Mouse (Mus musculus) CH12.LX (cell line): Measurements from ENCODE around the gene Noto. TPM values are rescaled to one million over a fixed set of nuclear protein-coding genes. Genes with fewer than 3 reads are reported as not detected.
A peak's percentile ranks its signal among the peaks of the same experiment; 100 is the strongest.

Experiments used
- DNase-seq: peaks from one replicate; pipeline ENCODE4 v3.0.0-alpha.2; 2013; ENCODE audit errors: extremely low read depth
- H3K27ac ChIP-seq: 2 replicates; pipeline ENCODE4 v1.5.1; 2012; ENCODE audit warnings: low read depth, mild to moderate bottlenecking, control low read depth, moderate library complexity; ENCODE audit not compliant: insufficient read depth
- H3K27me3 ChIP-seq: replicated peaks from 2 replicates; pipeline ENCODE3; 2012; ENCODE audit warnings: inconsistent platforms
- H3K36me3 ChIP-seq, 2 experiments: replicated peaks in 1 of 2; 2 replicates each; pipeline versions ENCODE3 to v1.6.1; 2012; ENCODE audit warnings: inconsistent platforms in 1 of 2, low read length in 1 of 2, mild to moderate bottlenecking in 1 of 2, mixed read lengths in 1 of 2, moderate library complexity in 1 of 2; ENCODE audit not compliant: control insufficient read depth in 1 of 2, insufficient read depth in 1 of 2
- H3K4me1 ChIP-seq, 2 experiments: 2 replicates each; pipeline ENCODE4 v1.6.1; 2012; ENCODE audit warnings: inconsistent platforms in 1 of 2, moderate library complexity in 1 of 2; ENCODE audit not compliant: insufficient read depth in 2 of 2, control insufficient read depth in 1 of 2
- H3K4me2 ChIP-seq: 2 replicates; pipeline ENCODE4 v1.6.1; 2012; ENCODE audit warnings: low read depth, mild to moderate bottlenecking, control low read depth; ENCODE audit not compliant: poor library complexity, insufficient read depth, severe bottlenecking
- H3K4me3 ChIP-seq, 3 experiments: fragments of 150-350 bp in 1 of 3; sonication (generic) in 1 of 3; replicated peaks in 1 of 3; 2 replicates each; pipeline versions ENCODE3 to v1.5.1; 2011 to 2012; ENCODE audit warnings: low read depth in 2 of 3, low read length in 2 of 3, mild to moderate bottlenecking in 2 of 3, moderate library complexity in 2 of 3, control low read depth in 1 of 3, improper control_type of control experiment in 1 of 3, inconsistent platforms in 1 of 3, mixed read lengths in 1 of 3; ENCODE audit not compliant: poor library complexity in 1 of 3
- H3K79me2 ChIP-seq: replicated peaks from 2 replicates; pipeline ENCODE4 v1.6.1; 2012; ENCODE audit warnings: mild to moderate bottlenecking, moderate library complexity; ENCODE audit not compliant: control insufficient read depth, poor library complexity, insufficient read depth, severe bottlenecking; ENCODE audit errors: extremely low read depth
- H3K9ac ChIP-seq: 2 replicates; pipeline ENCODE4 v1.6.1; 2012; ENCODE audit warnings: low read depth, mild to moderate bottlenecking, control low read depth, moderate library complexity; ENCODE audit not compliant: insufficient read depth
- H3K9me3 ChIP-seq: replicated peaks from 2 replicates; pipeline ENCODE3; 2012; ENCODE audit warnings: low read length, inconsistent platforms, mixed read lengths
- CHD2 ChIP-seq: IDR thresholded peaks from 2 replicates; pipeline ENCODE4 v1.6.1; 2011; ENCODE audit warnings: low read length, improper control_type of control experiment
- CTCF ChIP-seq, 2 experiments: IDR thresholded peaks in 1 of 2; conservative IDR thresholded peaks in 1 of 2; 2 replicates each; pipeline ENCODE4 v1.5.1; 2011 to 2012; ENCODE audit warnings: low read depth in 2 of 2, low read length in 2 of 2, improper control_type of control experiment in 1 of 2, inconsistent platforms in 1 of 2, mild to moderate bottlenecking in 1 of 2, moderate library complexity in 1 of 2
- ETS1 ChIP-seq: conservative IDR thresholded peaks from 2 replicates; pipeline ENCODE4 v1.6.1; 2012; ENCODE audit warnings: low read depth, mild to moderate bottlenecking, inconsistent platforms, low read length, improper control_type of control experiment, moderate library complexity
- JUN ChIP-seq: IDR thresholded peaks from 2 replicates; pipeline ENCODE4 v1.6.1; 2011; ENCODE audit warnings: low read depth, mild to moderate bottlenecking, low read length, improper control_type of control experiment, moderate library complexity; ENCODE audit not compliant: insufficient read depth
- MAFK ChIP-seq: IDR thresholded peaks from 2 replicates; pipeline ENCODE4 v1.6.1; 2011; ENCODE audit warnings: low read length, improper control_type of control experiment; ENCODE audit not compliant: insufficient replicate concordance
- MAZ ChIP-seq: IDR thresholded peaks from 2 replicates; pipeline ENCODE4 v1.6.1; 2012; ENCODE audit warnings: low read depth, mild to moderate bottlenecking, inconsistent platforms, low read length, improper control_type of control experiment, moderate library complexity
- MXI1 ChIP-seq: IDR thresholded peaks from 2 replicates; pipeline ENCODE4 v1.6.1; 2011; ENCODE audit warnings: mild to moderate bottlenecking, low read depth, low read length, improper control_type of control experiment
- NRF1 ChIP-seq: IDR thresholded peaks from 2 replicates; pipeline ENCODE4 v1.6.1; 2014; ENCODE audit warnings: low read depth, mild to moderate bottlenecking, inconsistent platforms, low read length, improper control_type of control experiment, moderate library complexity
- POLR2A ChIP-seq: IDR thresholded peaks from 2 replicates; pipeline ENCODE4 v1.6.1; 2011; ENCODE audit warnings: low read depth, mild to moderate bottlenecking, improper control_type of control experiment, low read length
- POLR2AphosphoS2 ChIP-seq: IDR thresholded peaks from 2 replicates; pipeline ENCODE4 v1.6.1; 2011; ENCODE audit warnings: low read depth, low read length, improper control_type of control experiment
- RAD21 ChIP-seq: IDR thresholded peaks from 2 replicates; pipeline ENCODE4 v1.6.1; 2011; ENCODE audit warnings: low read depth, mild to moderate bottlenecking, low read length, improper control_type of control experiment, moderate library complexity
- SIN3A ChIP-seq: IDR thresholded peaks from 2 replicates; pipeline ENCODE4 v1.6.1; 2012; ENCODE audit warnings: low read length, improper control_type of control experiment, inconsistent platforms
- SMC3 ChIP-seq: IDR thresholded peaks from 2 replicates; pipeline ENCODE4 v1.6.1; 2011; ENCODE audit warnings: low read depth, low read length, improper control_type of control experiment
- TBP ChIP-seq: conservative IDR thresholded peaks from 2 replicates; pipeline ENCODE4 v1.6.1; 2011; ENCODE audit warnings: low read depth, low read length, improper control_type of control experiment
- UBTF ChIP-seq: IDR thresholded peaks from 2 replicates; pipeline ENCODE4 v1.6.1; 2012; ENCODE audit warnings: low read depth, mild to moderate bottlenecking, inconsistent platforms, low read length, improper control_type of control experiment, moderate library complexity
- ZMIZ1 ChIP-seq: IDR thresholded peaks from 2 replicates; pipeline ENCODE4 v1.6.1; 2012; ENCODE audit warnings: low read depth, mild to moderate bottlenecking, inconsistent platforms, low read length, improper control_type of control experiment
- dilution Hi-C: fragments of 300-500 bp; cut with MboI; formaldehyde crosslinking; loops from 2 replicates; pipeline ENCODE4 v1.14.3; 2020; ENCODE audit warnings: low sequenced_read_pairs; ENCODE audit not compliant: extremely low pct_unique_long_range_greater_than_20kb, extremely low pct_ligation_motif_present
- in situ Hi-C: fragments of 300-500 bp; cut with MboI; formaldehyde crosslinking; loops from 3 replicates; pipeline ENCODE4 v1.14.3; 2019; ENCODE audit warnings: low sequenced_read_pairs, low pct_ligation_motif_present, low pct_unique_long_range_greater_than_20kb, mixed read lengths
- polyA plus RNA-seq: library from polyadenylated mRNA; unstranded; fragments of >175 nt; gene quantifications from 2 replicates; pipeline ENCODE4 v1.2.1, GENCODE M21; 2012; ENCODE audit warnings: low read depth; ENCODE audit not compliant: insufficient read length
- total RNA-seq, 2 experiments: library from RNA; depleted of rRNA; stranded (reverse); fragments of 300-350 nt in 1 of 2; fragments of >200 nt in 1 of 2; gene quantifications; 2 replicates each; pipeline ENCODE4 v1.2.3; 2012 to 2014

Noto gene
- total and polyA plus RNA-seq, 3 experiments = not detected

- dilution Hi-C loops = no loop called here
- in situ Hi-C loops = loop anchor here (25.0 kb wide), 1 partner anchor 447 kb away; the partner anchor contains the start of genes Nat8f1, Nat8f4 and Tprkb
- Histone ChIP-seq H3K36me3 (peaks cover 85 to 97% of the 10 kb centered on the region in 2 experiments), H3K27ac (no peak overlapping the region), H3K4me2 (no peak overlapping the region), H3K4me3 (no peak overlapping the region), H3K79me2 (peaks cover 6% of the 10 kb centered on the region; the same call in 1 of the 2 replicates), H3K9me3 (no peaks in the 10 kb centered on the region), H3K4me1 (peaks cover 0 to 5% of the 10 kb centered on the region in 2 experiments; a peak in 1 of 4 replicates), H3K27me3 (no peaks in the 10 kb centered on the region), H3K9ac (no peak overlapping the region)
- DNase-seq = no peak
- TF ChIP-seq CTCF (conservative IDR thresholded peaks at IDR 0.05 in 1 of 2, IDR thresholded peaks at IDR 0.05 in 1 of 2; ENCODE audit: low read depth in 2 of 2, low read length in 2 of 2) (peak in 1 of 2 experiments; percentile 42; a peak in 2 of 4 replicates), MXI1 (no peak), TBP (no peak), RAD21 (peak; percentile 5), SIN3A (no peak), MAZ (no peak), JUN (no peak), NRF1 (no peak), UBTF (no peak)
Observed at GRCm38 (mm10) chr6:85465381-85465780, 41.7 kb downstream of the Noto start.

- no peak overlapping the region for H3K4me3 ChIP-seq
- H3K79me2 ChIP-seq = 0 out of 2 replicates have a peak, but pooled peaks cover 6% of the 10 kb centered on the region
- no peaks in the 10 kb centered on the region for H3K9me3 ChIP-seq
- H3K27ac ChIP-seq = no peak overlapping the region
- dilution Hi-C loops (no loop called here), in situ Hi-C loops (loop anchor here (25.0 kb wide), 1 partner anchor 442 kb away; the partner anchor contains the start of genes Nat8f1, Nat8f4 and Tprkb)
- peaks cover 44 to 54% of the 10 kb centered on the region in 2 experiments for H3K36me3 ChIP-seq
- TF ChIP-seq SIN3A = no peak
- TF ChIP-seq SMC3 = no peak
- TF ChIP-seq MAFK = no peak
- TF ChIP-seq CHD2 = peak; percentile 16
- peak; percentile 19; the same call in 1 of the 2 replicates for TF ChIP-seq POLR2A
- TF ChIP-seq ETS1 = no peak
- peak; percentile 5; the same call in 1 of the 2 replicates for TF ChIP-seq ZMIZ1
- TF ChIP-seq POLR2AphosphoS2 = 0 out of 2 replicates have a peak, but pooled peaks have one; percentile 58
- no peak for DNase-seq
- H3K4me1 ChIP-seq = peaks cover 2 to 5% of the 10 kb centered on the region in 2 experiments; a peak in 2 of 4 replicates
- H3K4me2 ChIP-seq = no peak overlapping the region
- no peak overlapping the region for H3K9ac ChIP-seq
- peaks cover 10% of the 10 kb centered on the region for H3K27me3 ChIP-seq
Observed at GRCm38 (mm10) chr6:85469660-85470430, 46.2 kb downstream of the Noto start.
